Mouse (Mus musculus): ENCODE measurements around the gene Adra2a. TPM values are rescaled to one million over a fixed set of nuclear protein-coding genes. Genes with fewer than 3 reads are reported as not detected.

Gene Adra2a
- polyA plus RNA-seq, 1 experiment from 2014 or later: 0.39 TPM

GRCm38 (mm10) chr19:54093599-54093998 is 49.6 kb downstream of the Adra2a start:
- 78% methylated on average over 3 of the region's 3 CpGs for WGBS
- no peak overlapping the region for H3K9ac ChIP-seq
- H3K9me3 ChIP-seq: no peaks in the 10 kb centered on the region
- no peak for ATAC-seq (ENCODE audit: low FRiP score, low read depth)
- no peaks in the 10 kb centered on the region for H3K4me1 ChIP-seq
- H3K27ac ChIP-seq: no peak overlapping the region
- H3K4me2 ChIP-seq (replicated peaks): no peak overlapping the region
- 0 out of 2 replicates have a peak, but pooled peaks cover 4% of the 10 kb centered on the region for H3K27me3 ChIP-seq
- H3K4me3 ChIP-seq: no peak overlapping the region
- H3K36me3 ChIP-seq: no peaks in the 10 kb centered on the region

- H3K4me2 ChIP-seq (replicated peaks): no peak overlapping the region
- WGBS: 79% methylated on average over 5 of the region's 5 CpGs
- no peaks in the 10 kb centered on the region for H3K36me3 ChIP-seq
- no peaks in the 10 kb centered on the region for H3K9me3 ChIP-seq
- H3K4me1 ChIP-seq: no peaks in the 10 kb centered on the region
- H3K4me3 ChIP-seq: no peak overlapping the region
- H3K27me3 ChIP-seq: 0 out of 2 replicates have a peak, but pooled peaks cover 4% of the 10 kb centered on the region
- H3K9ac ChIP-seq: no peak overlapping the region
- no peak overlapping the region for H3K27ac ChIP-seq
- no peak for ATAC-seq (ENCODE audit: low FRiP score, low read depth)
Measured at GRCm38 (mm10) chr19:54095716-54096115, 51.8 kb downstream of the Adra2a start.

DNA sequence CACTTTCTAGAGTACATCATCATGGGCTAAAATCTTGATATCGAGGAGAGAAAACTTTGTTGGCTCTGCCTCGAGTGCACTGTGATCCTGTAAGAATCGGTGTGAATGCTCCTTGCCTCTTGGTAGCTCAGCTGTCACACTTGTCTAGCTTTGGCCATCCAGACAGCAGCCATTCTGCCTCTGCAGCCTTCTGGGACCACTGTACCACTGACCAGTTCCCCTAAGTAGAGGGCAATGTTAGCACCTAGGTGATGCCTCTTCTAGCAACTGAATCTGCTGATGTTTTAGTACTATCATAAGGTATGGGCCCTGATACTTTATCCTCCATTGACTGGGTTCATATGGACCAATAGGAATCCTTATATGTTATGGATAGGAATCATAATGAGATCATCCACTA is 54.4 kb downstream of the Adra2a start:
- no peak for ATAC-seq (ENCODE audit: low FRiP score, low read depth)
- Histone ChIP-seq H3K36me3 (no peaks in the 10 kb centered on the region), H3K4me1 (no peaks in the 10 kb centered on the region), H3K4me3 (no peak overlapping the region), H3K27me3 (0 out of 2 replicates have a peak, but pooled peaks cover 4% of the 10 kb centered on the region), H3K4me2 (replicated peaks) (no peak overlapping the region), H3K9ac (no peak overlapping the region), H3K27ac (no peak overlapping the region), H3K9me3 (no peaks in the 10 kb centered on the region)
- WGBS: 79% methylated on average over 3 of the region's 3 CpGs

Other genes with a start within 250 kb of the Adra2a start
- gene Pdcd4, start 151.9 kb upstream of the Adra2a start, polyA plus RNA-seq (2015; fragmentation: Nextera tagmentation; extraction: Ambion mirVana): 119 and 120 TPM in 2 replicates
- gene Shoc2, start 99.8 kb upstream of the Adra2a start, polyA plus RNA-seq (2015; fragmentation: Nextera tagmentation; extraction: Ambion mirVana): 39.1 and 46.6 TPM in 2 replicates
- gene Bbip1, start 99.5 kb upstream of the Adra2a start, polyA plus RNA-seq (2015; fragmentation: Nextera tagmentation; extraction: Ambion mirVana): 81.4 and 83.3 TPM in 2 replicates

Measured in limb, embryonic 13.5 days (tissue).